Mouse (Mus musculus): ENCODE results near the gene Fndc3b.

Gene Fndc3b

GRCm38 (mm10) chr3:27665338-27665737 lies 45.8 kb downstream of the Fndc3b start:
- no peak for DNase-seq

GRCm38 (mm10) chr3:27663221-27663620 lies 47.9 kb downstream of the Fndc3b start:
- DNase-seq = no peak

- no peak for DNase-seq
Observed at GRCm38 (mm10) chr3:27658198-27658763, 52.8 kb downstream of the Fndc3b start.

- DNase-seq = no peak
Observed at GRCm38 (mm10) chr3:27656764-27657390, 54.2 kb downstream of the Fndc3b start.

- DNase-seq = no peak
Observed at GRCm38 (mm10) chr3:27655673-27656072, 55.4 kb downstream of the Fndc3b start.

- no peak for DNase-seq
Observed at GRCm38 (mm10) chr3:27655042-27655441, 56.1 kb downstream of the Fndc3b start.

- no peak for DNase-seq
Observed at GRCm38 (mm10) chr3:27652451-27653011, 58.6 kb downstream of the Fndc3b start.

GRCm38 (mm10) chr3:27651731-27652130 lies 59.4 kb downstream of the Fndc3b start:
- no peak for DNase-seq

GRCm38 (mm10) chr3:27650083-27650482 lies 61.0 kb downstream of the Fndc3b start:
- no peak for DNase-seq

GRCm38 (mm10) chr3:27649316-27649715 lies 61.8 kb downstream of the Fndc3b start:
- DNase-seq = no peak

- DNase-seq = no peak
Observed at GRCm38 (mm10) chr3:27642381-27642780, 68.7 kb downstream of the Fndc3b start.

- no peak for DNase-seq
Observed at GRCm38 (mm10) chr3:27639701-27640100, 71.4 kb downstream of the Fndc3b start.

- DNase-seq = no peak
Observed at GRCm38 (mm10) chr3:27637046-27637661, 74.0 kb downstream of the Fndc3b start.

GRCm38 (mm10) chr3:27635776-27636175 lies 75.3 kb downstream of the Fndc3b start:
- no peak for DNase-seq

GRCm38 (mm10) chr3:27632880-27633279 lies 78.2 kb downstream of the Fndc3b start:
- DNase-seq = no peak

- no peak for DNase-seq
Observed at GRCm38 (mm10) chr3:27631112-27631511, 80.0 kb downstream of the Fndc3b start.

GRCm38 (mm10) chr3:27629716-27630115 lies 81.4 kb downstream of the Fndc3b start:
- no peak for DNase-seq

- no peak for DNase-seq
Observed at GRCm38 (mm10) chr3:27626301-27626700, 84.8 kb downstream of the Fndc3b start.

- DNase-seq = no peak
Observed at GRCm38 (mm10) chr3:27625592-27625985, 85.5 kb downstream of the Fndc3b start.

GRCm38 (mm10) chr3:27624974-27625591 lies 86.0 kb downstream of the Fndc3b start:
- no peak for DNase-seq

GRCm38 (mm10) chr3:27622451-27622850 lies 88.7 kb downstream of the Fndc3b start:
- DNase-seq = no peak

GRCm38 (mm10) chr3:27621176-27621575 lies 89.9 kb downstream of the Fndc3b start:
- no peak for DNase-seq

- no peak for DNase-seq
Observed at GRCm38 (mm10) chr3:27617733-27618132, 93.4 kb downstream of the Fndc3b start.

- no peak for DNase-seq
Observed at GRCm38 (mm10) chr3:27617237-27617499, 93.9 kb downstream of the Fndc3b start.
